Mouse (Mus musculus): ENCODE measurements at regions not wholly inside any gene's neighbourhood (a gene's known extent, or its start where the extent isn't known, plus 50 kb on each side); places are given as distances from the start of the nearest gene placed in this dataset.

DNA sequence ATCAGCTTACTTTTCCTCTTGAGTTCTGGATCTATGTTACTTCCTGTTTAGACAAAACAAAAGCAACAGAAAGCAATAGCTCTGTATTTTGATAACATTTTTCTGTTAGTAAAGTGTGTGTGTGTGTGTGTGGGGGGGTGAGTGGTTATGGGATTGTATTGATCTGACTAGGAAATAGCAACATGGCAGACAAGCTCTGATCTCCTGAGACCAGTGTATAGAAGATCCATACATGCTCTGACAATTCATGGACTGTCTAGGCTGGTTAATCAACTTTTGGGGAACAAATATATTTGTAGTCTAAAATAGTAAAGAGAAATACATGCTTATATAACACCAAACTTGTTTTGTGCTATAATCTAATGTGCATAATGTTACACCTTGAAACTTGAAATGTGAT lies 124.7 kb upstream of the Defb41 start:
- no peak for DNase-seq (ENCODE audit: low read depth, low spot score)

GRCm38 (mm10) chr1:18384079-18384478 lies 119.1 kb upstream of the Defb41 start:
- no peak for DNase-seq (ENCODE audit: low read depth, low spot score)

DNA sequence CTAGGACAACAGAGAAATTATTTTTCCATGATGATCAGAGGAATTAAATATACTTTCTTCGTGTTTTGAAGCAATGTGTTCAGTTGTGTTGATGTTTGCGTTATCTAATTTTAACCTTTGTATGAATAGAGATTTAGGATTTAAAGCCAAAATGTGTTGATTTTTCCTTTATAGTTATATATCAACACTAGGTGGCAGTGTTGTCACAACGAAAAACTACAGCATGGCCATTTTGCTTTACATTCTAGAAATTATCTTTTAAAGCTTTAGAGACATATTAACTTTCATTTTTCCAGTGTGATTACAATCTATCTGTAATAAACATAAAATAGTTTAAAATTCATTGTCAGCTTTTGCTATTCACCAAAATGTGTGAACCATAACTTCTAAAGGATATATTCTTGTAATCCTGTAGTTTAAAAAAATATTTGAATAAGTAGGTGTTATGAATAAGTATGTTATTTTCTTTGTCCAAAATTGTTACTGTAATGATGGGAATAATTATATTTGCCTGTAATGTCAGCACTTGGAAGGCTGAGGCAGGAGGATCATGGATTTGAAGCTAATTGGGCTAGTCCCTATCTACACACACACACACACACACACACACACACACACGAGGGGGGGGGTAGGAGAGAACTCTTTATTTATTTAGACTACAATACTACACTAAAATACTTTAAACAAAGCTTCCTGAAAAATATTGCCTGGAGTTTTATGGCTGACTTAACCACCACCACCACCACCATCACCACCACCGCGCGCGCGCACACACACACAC lies 95.2 kb upstream of the Defb41 start:
- no peak for DNase-seq (ENCODE audit: low read depth, low spot score)

- no peak for DNase-seq (ENCODE audit: low read depth, low spot score)
Observed at GRCm38 (mm10) chr1:18338871-18339270, 73.9 kb upstream of the Defb41 start.
